Mouse (Mus musculus): ENCODE results near the gene Coa4.

Gene Coa4

GRCm38 (mm10) chr7:100504740-100505487, 32.0 kb upstream of the Coa4 start:
- no peak for DNase-seq

GRCm38 (mm10) chr7:100506494-100506893, 30.4 kb upstream of the Coa4 start:
- no peak for DNase-seq

- no peak for DNase-seq
These were observed 28.2 kb upstream of the Coa4 start for GRCm38 (mm10) chr7:100508670-100509069.

GRCm38 (mm10) chr7:100511602-100512001, 25.3 kb upstream of the Coa4 start:
- no peak for DNase-seq

GRCm38 (mm10) chr7:100514573-100514972, 22.3 kb upstream of the Coa4 start, which contains the start of gene Dnajb13:
TSS of gene Dnajb13 (minus strand) at chr7:100514960.
- no peak for DNase-seq

GRCm38 (mm10) chr7:100520204-100520603, 16.7 kb upstream of the Coa4 start:
- no peak for DNase-seq

GRCm38 (mm10) chr7:100520663-100521285, 16.1 kb upstream of the Coa4 start:
- DNase-seq, result peak; percentile 78

- DNase-seq, result no peak
These were observed 14.6 kb upstream of the Coa4 start for GRCm38 (mm10) chr7:100522222-100522621.

- no peak for DNase-seq
These were observed 12.2 kb upstream of the Coa4 start for GRCm38 (mm10) chr7:100524669-100525068.

GRCm38 (mm10) chr7:100530766-100531165, 6.1 kb upstream of the Coa4 start:
- no peak for DNase-seq

- no peak for DNase-seq
These were observed 3.4 kb upstream of the Coa4 start for GRCm38 (mm10) chr7:100533503-100533902.

- DNase-seq, result no peak
These were observed 2.7 kb upstream of the Coa4 start for GRCm38 (mm10) chr7:100534216-100534615.

GRCm38 (mm10) chr7:100535831-100536230, 1.0 kb upstream of the Coa4 start:
- no peak for DNase-seq

GRCm38 (mm10) chr7:100537519-100537902, 640 bp downstream of the Coa4 start:
- peak; percentile 36 for DNase-seq

GRCm38 (mm10) chr7:100539516-100539915, 2.6 kb downstream of the Coa4 start:
- DNase-seq, result no peak

GRCm38 (mm10) chr7:100544437-100544836, 7.6 kb downstream of the Coa4 start:
- peak; percentile 43 for DNase-seq

- DNase-seq, result no peak
These were observed 10.8 kb downstream of the Coa4 start for GRCm38 (mm10) chr7:100547631-100548030.

- DNase-seq, result no peak
These were observed 12.9 kb downstream of the Coa4 start for GRCm38 (mm10) chr7:100549796-100550195.

GRCm38 (mm10) chr7:100550338-100551007, 13.6 kb downstream of the Coa4 start:
- peak; percentile 43 for DNase-seq

GRCm38 (mm10) chr7:100554939-100555338, 18.1 kb downstream of the Coa4 start:
- no peak for DNase-seq

GRCm38 (mm10) chr7:100555431-100555951, 18.6 kb downstream of the Coa4 start:
- no peak for DNase-seq

- no peak for DNase-seq
These were observed 20.4 kb downstream of the Coa4 start for GRCm38 (mm10) chr7:100557241-100557640.

GRCm38 (mm10) chr7:100559331-100559730, 22.5 kb downstream of the Coa4 start:
- no peak for DNase-seq
